Mouse (Mus musculus) intestine, embryonic 15.5 days (tissue): ENCODE data around the gene S100a6. TPM values are rescaled to one million over a fixed set of nuclear protein-coding genes. Genes with fewer than 3 reads are reported as not detected.

ENCODE experiments used
- ATAC-seq: fragments of 200-750 bp; cut with Nextera tagmentation; 2 replicates; pipeline ENCODE4 v1.8.0; 2017; ENCODE audit warnings: moderate TSS enrichment, moderate library complexity
- H3K27ac ChIP-seq: fragments of 300-500 bp; sonication (generic); 2 replicates; pipeline ENCODE4 v1.5.1; 2015; ENCODE audit warnings: mild to moderate bottlenecking, inconsistent platforms
- H3K27me3 ChIP-seq: fragments of 300-500 bp; sonication (generic); replicated peaks from 2 replicates; pipeline ENCODE4 v1.6.1; 2015; ENCODE audit warnings: inconsistent platforms
- H3K36me3 ChIP-seq: fragments of 300-500 bp; sonication (generic); 2 replicates; pipeline ENCODE4 v1.6.1; 2015; ENCODE audit warnings: inconsistent platforms
- H3K4me1 ChIP-seq: fragments of 300-500 bp; sonication (generic); replicated peaks from 2 replicates; pipeline ENCODE4 v1.6.1; 2015; ENCODE audit warnings: inconsistent platforms
- H3K4me2 ChIP-seq: fragments of 300-500 bp; sonication (generic); replicated peaks from 2 replicates; pipeline ENCODE4 v1.6.1; 2015; ENCODE audit warnings: mild to moderate bottlenecking, inconsistent platforms
- H3K4me3 ChIP-seq: fragments of 300-500 bp; sonication (generic); replicated peaks from 2 replicates; pipeline ENCODE4 v1.5.1; 2015; ENCODE audit warnings: inconsistent platforms
- H3K9ac ChIP-seq: fragments of 300-500 bp; sonication (generic); 2 replicates; pipeline ENCODE4 v1.6.1; 2015; ENCODE audit warnings: inconsistent platforms
- H3K9me3 ChIP-seq: fragments of 300-500 bp; sonication (generic); 2 replicates; pipeline ENCODE4 v1.6.1; 2016; ENCODE audit warnings: inconsistent platforms
- WGBS: fragments of 180-500 bp; shearing (Covaris S2); methylation state at CpG from one replicate; pipeline ENCODE4 v1.1.7; 2015; 5-methylcytosine and 5-hydroxymethylcytosine counted together
- polyA plus RNA-seq: library from polyadenylated mRNA; unstranded; fragments of >200 nt; fragmentation: Nextera tagmentation; extraction: Ambion mirVana; gene quantifications from 2 replicates; pipeline ENCODE4 v1.2.1, GENCODE M21; 2015

Gene S100a6
- polyA plus RNA-seq, 1 experiment from 2014 or later = 430 TPM

- WGBS = 47% methylated on average over 11 of the region's 11 CpGs
- no peaks in the 10 kb centered on the region for H3K27me3 ChIP-seq
- no peak overlapping the region for H3K9ac ChIP-seq
- H3K9me3 ChIP-seq = no peaks in the 10 kb centered on the region
- H3K4me3 ChIP-seq = peak overlapping the region; percentile 38; the same call in 1 of the 2 replicates
- peaks cover 20% of the 10 kb centered on the region for H3K4me1 ChIP-seq
- H3K36me3 ChIP-seq = no peaks in the 10 kb centered on the region
- peak overlapping the region; percentile 72 for H3K4me2 ChIP-seq
- peak overlapping the region; percentile 77 for H3K27ac ChIP-seq
- ATAC-seq = peak; percentile 79
Observed at GRCm38 (mm10) chr3:90614611-90615251, 2.0 kb downstream of the S100a6 start.

GRCm38 (mm10) chr3:90615415-90615814 is 2.7 kb downstream of the S100a6 start:
- Histone ChIP-seq H3K4me2 (peak overlapping the region; percentile 72), H3K9ac (no peak overlapping the region), H3K4me3 (no peak overlapping the region), H3K9me3 (no peaks in the 10 kb centered on the region), H3K4me1 (peaks cover 20% of the 10 kb centered on the region), H3K27ac (0 out of 2 replicates have a peak overlapping the region, but pooled peaks have one; percentile 77), H3K36me3 (no peaks in the 10 kb centered on the region), H3K27me3 (no peaks in the 10 kb centered on the region)
- WGBS = 10% methylated on average over 7 of the region's 7 CpGs
- peak; percentile 76 for ATAC-seq

- Histone ChIP-seq H3K27ac (0 out of 2 replicates have a peak overlapping the region, but pooled peaks have one; percentile 9), H3K4me2 (peak overlapping the region; percentile 72)
Observed at GRCm38 (mm10) chr3:90615911-90616310, 3.2 kb downstream of the S100a6 start.

GRCm38 (mm10) chr3:90617586-90617985 is 4.9 kb downstream of the S100a6 start:
- no peaks in the 10 kb centered on the region for H3K9me3 ChIP-seq
- no peak for ATAC-seq

More at GRCm38 (mm10) chr3:90615911-90616310, 3.2 kb downstream of the S100a6 start:
- H3K36me3 ChIP-seq = no peaks in the 10 kb centered on the region
- no peak for ATAC-seq
- H3K4me3 ChIP-seq = no peak overlapping the region
- no peaks in the 10 kb centered on the region for H3K27me3 ChIP-seq
- no peaks in the 10 kb centered on the region for H3K9me3 ChIP-seq
- H3K9ac ChIP-seq = no peak overlapping the region
- H3K4me1 ChIP-seq = peaks cover 20% of the 10 kb centered on the region
- WGBS = 77% methylated on average over 1 of the region's 1 CpGs

DNA sequence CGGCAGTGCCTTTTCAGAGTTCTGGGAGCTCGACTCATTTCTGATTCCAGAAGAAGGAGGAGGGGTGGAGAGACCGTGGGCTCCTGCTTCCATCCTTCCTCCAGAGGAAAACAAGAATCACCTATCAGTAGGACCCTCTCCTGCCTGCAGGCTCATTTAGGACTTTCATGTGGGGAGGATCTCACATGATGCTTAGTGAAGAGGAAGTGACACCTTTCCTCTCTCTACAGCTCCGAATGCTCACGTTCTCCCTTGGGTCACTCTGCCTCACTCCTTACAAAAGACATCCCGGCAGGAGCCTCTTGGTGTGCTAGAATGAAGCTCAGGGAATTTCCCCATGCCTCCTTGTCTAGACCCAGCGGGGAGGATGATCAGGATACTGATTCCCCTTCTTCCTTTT is 8.9 kb downstream of the S100a6 start:
- Histone ChIP-seq H3K36me3 (no peaks in the 10 kb centered on the region), H3K27ac (no peak overlapping the region), H3K4me3 (no peak overlapping the region), H3K9ac (no peak overlapping the region), H3K9me3 (no peaks in the 10 kb centered on the region), H3K27me3 (no peaks in the 10 kb centered on the region), H3K4me2 (no peak overlapping the region), H3K4me1 (peaks cover 19% of the 10 kb centered on the region)
- ATAC-seq = no peak
- WGBS = 54% methylated on average over 7 of the region's 7 CpGs

More at GRCm38 (mm10) chr3:90617586-90617985, 4.9 kb downstream of the S100a6 start:
- WGBS = 17% methylated on average over 1 of the region's 1 CpGs
- no peak overlapping the region for H3K27ac ChIP-seq
- no peak overlapping the region for H3K9ac ChIP-seq
- H3K36me3 ChIP-seq = no peaks in the 10 kb centered on the region
- H3K4me1 ChIP-seq = peaks cover 20% of the 10 kb centered on the region
- no peaks in the 10 kb centered on the region for H3K27me3 ChIP-seq
- H3K4me2 ChIP-seq = no peak overlapping the region
- no peak overlapping the region for H3K4me3 ChIP-seq

DNA sequence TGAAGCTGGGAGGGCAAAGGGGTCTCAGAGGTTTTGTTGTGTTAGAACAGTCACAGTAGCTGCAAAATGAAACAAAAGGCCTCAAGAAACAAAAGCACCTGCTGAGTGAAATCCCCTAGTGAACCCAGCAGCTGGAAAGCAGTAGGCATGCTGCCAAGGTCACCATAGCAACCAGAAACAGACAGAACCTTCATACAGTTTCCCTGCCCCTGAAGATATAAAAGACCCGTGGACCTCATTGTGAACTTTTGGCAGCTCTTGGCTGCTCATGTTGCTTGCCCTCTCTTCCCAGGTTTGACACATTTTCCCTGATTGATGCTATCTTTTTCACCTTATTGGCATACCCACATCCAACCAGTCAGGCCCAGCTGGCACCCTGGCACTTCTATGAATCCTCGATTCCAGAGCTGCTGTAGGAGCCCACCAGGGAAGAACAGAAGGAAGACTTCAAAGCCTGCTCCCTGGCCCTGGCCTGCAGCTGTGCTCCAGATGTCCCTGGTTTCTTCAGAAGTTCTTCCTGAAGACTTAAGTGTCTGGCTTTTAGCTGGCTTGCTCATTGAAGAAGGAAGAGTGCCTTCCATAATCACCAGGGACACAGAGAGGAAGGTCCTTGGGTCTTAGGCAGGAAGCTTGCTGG is 10.9 kb downstream of the S100a6 start:
- peak; percentile 29; the same call in 1 of the 2 replicates for ATAC-seq
- Histone ChIP-seq H3K4me3 (no peak overlapping the region), H3K27me3 (no peaks in the 10 kb centered on the region), H3K4me2 (no peak overlapping the region), H3K4me1 (peaks cover 19% of the 10 kb centered on the region), H3K9ac (no peak overlapping the region), H3K9me3 (no peaks in the 10 kb centered on the region), H3K27ac (0 out of 2 replicates have a peak overlapping the region, but pooled peaks have one; percentile 27), H3K36me3 (no peaks in the 10 kb centered on the region)
- 14% methylated on average over 2 of the region's 2 CpGs for WGBS

DNA sequence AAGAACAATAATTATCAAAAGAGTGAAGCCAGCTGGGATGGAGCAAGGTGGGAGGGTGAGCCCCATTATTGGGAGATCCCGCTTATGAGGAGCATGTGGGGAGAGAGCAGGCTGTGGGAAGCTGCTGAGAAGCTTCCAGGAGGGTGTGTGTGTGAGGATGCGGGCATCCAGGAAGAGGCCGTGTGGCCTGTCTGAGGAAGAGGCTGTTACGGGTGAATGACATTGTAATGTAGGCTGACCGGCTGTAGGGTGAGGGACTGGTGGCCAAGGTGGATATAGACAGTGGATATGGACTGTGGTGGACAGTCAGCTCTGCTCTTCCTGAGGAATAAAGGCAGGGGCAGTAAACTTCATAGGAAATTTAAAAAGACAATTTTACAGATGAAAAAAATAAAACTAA is 12.8 kb downstream of the S100a6 start:
- Histone ChIP-seq H3K4me2 (no peak overlapping the region; the same call in 1 of the 2 replicates), H3K9ac (no peak overlapping the region), H3K36me3 (no peaks in the 10 kb centered on the region), H3K27ac (peak overlapping the region; percentile 88), H3K4me1 (peaks cover 19% of the 10 kb centered on the region), H3K9me3 (no peaks in the 10 kb centered on the region), H3K27me3 (no peaks in the 10 kb centered on the region), H3K4me3 (no peak overlapping the region)
- no peak for ATAC-seq
- WGBS = 87% methylated on average over 5 of the region's 5 CpGs

GRCm38 (mm10) chr3:90626266-90627021 is 13.8 kb downstream of the S100a6 start:
- no peaks in the 10 kb centered on the region for H3K36me3 ChIP-seq
- no peaks in the 10 kb centered on the region for H3K9me3 ChIP-seq
- no peak overlapping the region for H3K4me3 ChIP-seq
- peaks cover 19% of the 10 kb centered on the region for H3K4me1 ChIP-seq
- peak overlapping the region; percentile 42 for H3K4me2 ChIP-seq
- no peaks in the 10 kb centered on the region for H3K27me3 ChIP-seq
- H3K27ac ChIP-seq = peak overlapping the region; percentile 88
- 38% methylated on average over 9 of the region's 9 CpGs for WGBS
- peak; percentile 89 for ATAC-seq
- H3K9ac ChIP-seq = no peak overlapping the region

GRCm38 (mm10) chr3:90627366-90627765 is 14.7 kb downstream of the S100a6 start:
- peaks cover 19% of the 10 kb centered on the region for H3K4me1 ChIP-seq
- no peak overlapping the region for H3K4me3 ChIP-seq
- WGBS = 89% methylated on average over 5 of the region's 5 CpGs
- H3K4me2 ChIP-seq = peak overlapping the region; percentile 27
- no peaks in the 10 kb centered on the region for H3K27me3 ChIP-seq
- no peaks in the 10 kb centered on the region for H3K36me3 ChIP-seq
- H3K9me3 ChIP-seq = no peaks in the 10 kb centered on the region
- H3K9ac ChIP-seq = no peak overlapping the region
- peak overlapping the region; percentile 82 for H3K27ac ChIP-seq
- ATAC-seq = no peak

- no peak overlapping the region for H3K4me2 ChIP-seq
- H3K4me1 ChIP-seq = peaks cover 19% of the 10 kb centered on the region
- no peak overlapping the region for H3K27ac ChIP-seq
- no peaks in the 10 kb centered on the region for H3K9me3 ChIP-seq
- H3K4me3 ChIP-seq = no peak overlapping the region
- H3K36me3 ChIP-seq = no peaks in the 10 kb centered on the region
- WGBS = 48% methylated on average over 4 of the region's 4 CpGs
- H3K27me3 ChIP-seq = no peaks in the 10 kb centered on the region
- H3K9ac ChIP-seq = no peak overlapping the region
- ATAC-seq = peak; percentile 64
Observed at GRCm38 (mm10) chr3:90627807-90628206, 15.1 kb downstream of the S100a6 start.

DNA sequence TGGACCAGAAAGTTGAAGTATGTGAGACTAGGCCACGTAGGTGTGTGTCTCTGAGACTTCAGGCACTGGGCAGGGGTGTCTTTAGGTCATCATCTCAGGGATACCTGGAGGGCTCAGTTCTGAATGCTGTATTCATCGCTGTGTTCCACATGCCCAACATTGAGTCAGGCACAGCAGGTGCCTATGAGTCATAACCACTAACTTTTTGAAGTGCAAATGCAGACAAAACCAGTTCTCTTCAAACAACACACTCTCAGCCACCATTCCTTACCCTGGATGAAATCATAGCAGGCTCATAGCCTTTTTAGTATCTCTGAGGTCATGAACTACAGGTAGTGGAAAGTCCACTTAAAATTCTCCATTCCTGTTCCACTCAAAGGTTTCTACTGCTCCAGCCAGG is 16.6 kb downstream of the S100a6 start:
- H3K27ac ChIP-seq = no peak overlapping the region

GRCm38 (mm10) chr3:90631984-90632383 is 19.3 kb downstream of the S100a6 start:
- 83% methylated on average over 2 of the region's 2 CpGs for WGBS
- H3K27ac ChIP-seq = no peak overlapping the region
- ATAC-seq = no peak

More for the DNA sequence above, 16.6 kb downstream of the S100a6 start:
- Histone ChIP-seq H3K27me3 (no peaks in the 10 kb centered on the region), H3K4me2 (no peak overlapping the region), H3K4me1 (peaks cover 5% of the 10 kb centered on the region; the same call in 1 of the 2 replicates), H3K36me3 (no peaks in the 10 kb centered on the region), H3K9me3 (no peaks in the 10 kb centered on the region), H3K9ac (no peak overlapping the region), H3K4me3 (no peak overlapping the region)
- no peak for ATAC-seq
- WGBS = 93% methylated on average over 2 of the region's 2 CpGs

More at GRCm38 (mm10) chr3:90631984-90632383, 19.3 kb downstream of the S100a6 start:
- no peaks in the 10 kb centered on the region for H3K4me1 ChIP-seq
- H3K4me3 ChIP-seq = no peak overlapping the region
- no peak overlapping the region for H3K4me2 ChIP-seq
- no peaks in the 10 kb centered on the region for H3K36me3 ChIP-seq
- no peak overlapping the region for H3K9ac ChIP-seq
- H3K27me3 ChIP-seq = no peaks in the 10 kb centered on the region
- H3K9me3 ChIP-seq = no peaks in the 10 kb centered on the region
